Mouse (Mus musculus) forebrain, postnatal 0 days (tissue): ENCODE measurements around the gene Sik1. TPM values are rescaled to one million over a fixed set of nuclear protein-coding genes. Genes with fewer than 3 reads are reported as not detected.

Experiments used
- ATAC-seq: fragments of 200-750 bp; cut with Nextera tagmentation; 2 replicates; pipeline ENCODE4 v1.8.0; 2017; ENCODE audit warnings: mild to moderate bottlenecking, moderate library complexity
- DNase-seq: peaks from one replicate; pipeline ENCODE4 v3.0.0-alpha.2; 2015
- H3K27ac ChIP-seq: fragments of 300-500 bp; sonication (generic); 2 replicates; pipeline ENCODE4 v1.5.1; 2014; ENCODE audit warnings: low read depth, mild to moderate bottlenecking, antibody characterized with exemption, low read length, moderate library complexity, mixed read lengths
- H3K27me3 ChIP-seq: fragments of 300-500 bp; sonication (generic); 2 replicates; pipeline ENCODE4 v1.6.1; 2014; ENCODE audit warnings: mild to moderate bottlenecking, low read length, mixed read lengths; ENCODE audit not compliant: insufficient read depth
- H3K36me3 ChIP-seq: fragments of 300-500 bp; sonication (generic); 2 replicates; pipeline ENCODE4 v1.6.1; 2014; ENCODE audit warnings: mild to moderate bottlenecking, moderate library complexity; ENCODE audit not compliant: insufficient read depth
- H3K4me1 ChIP-seq: fragments of 300-500 bp; sonication (generic); 2 replicates; pipeline ENCODE4 v1.6.1; 2014; ENCODE audit warnings: antibody characterized with exemption; ENCODE audit not compliant: insufficient read depth
- H3K4me2 ChIP-seq: fragments of 300-500 bp; sonication (generic); 2 replicates; pipeline ENCODE4 v1.6.1; 2014; ENCODE audit warnings: low read depth, mild to moderate bottlenecking, moderate library complexity
- H3K4me3 ChIP-seq: fragments of 300-500 bp; sonication (generic); 2 replicates; pipeline ENCODE4 v1.5.1; 2014; ENCODE audit warnings: low read depth, low read length, mixed read lengths
- H3K9ac ChIP-seq: fragments of 300-500 bp; sonication (generic); 2 replicates; pipeline ENCODE4 v1.6.1; 2014; ENCODE audit warnings: mild to moderate bottlenecking
- H3K9me3 ChIP-seq: fragments of 300-500 bp; sonication (generic); 2 replicates; pipeline ENCODE4 v1.6.1; 2016; ENCODE audit warnings: low read length
- CTCF ChIP-seq: sonication (generic); IDR thresholded peaks from 2 replicates; pipeline ENCODE4 v1.5.1; 2016; ENCODE audit warnings: antibody characterized with exemption, control low read depth, low read depth
- WGBS: fragments of 180-500 bp; shearing (Covaris S2); extraction: QIAGEN DNeasy Blood & Tissue Kit; methylation state at CpG from one replicate; pipeline ENCODE4 v1.1.7; 2014; 5-methylcytosine and 5-hydroxymethylcytosine counted together
- polyA plus RNA-seq: library from polyadenylated mRNA; unstranded; fragments of >200 nt; fragmentation: Nextera tagmentation; extraction: Ambion mirVana; gene quantifications from 2 replicates; pipeline ENCODE4 v1.2.1, GENCODE M21; 2015
- total RNA-seq: library from RNA; depleted of rRNA; stranded (reverse); fragments of >200 nt; gene quantifications from 2 replicates; pipeline ENCODE4 v1.2.3, GENCODE M21; 2014; rRNA removed

Gene Sik1
- total and polyA plus RNA-seq, 2 experiments from 2014 or later = 18.6 to 42.2 TPM

DNA sequence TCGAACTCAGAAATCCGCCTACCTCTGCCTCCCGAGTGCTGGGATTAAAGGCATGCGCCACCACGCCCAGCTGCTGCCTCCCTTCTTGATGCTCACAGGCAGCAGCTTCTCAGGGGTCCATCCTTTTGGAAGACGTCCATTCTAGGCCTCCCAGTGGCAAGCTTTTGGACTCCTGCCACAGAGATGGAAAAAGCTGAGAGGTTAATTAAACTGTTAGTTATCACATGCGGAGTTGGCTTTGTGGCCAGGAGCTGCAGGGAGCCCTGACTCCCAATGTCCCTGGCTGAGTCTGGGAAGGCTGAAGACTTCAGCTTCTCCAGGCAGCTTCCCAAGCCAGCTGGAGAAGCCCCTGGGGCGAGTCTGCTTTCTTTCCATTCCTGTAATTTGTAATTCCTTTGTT lies 49.6 kb downstream of the Sik1 start:
- Histone ChIP-seq H3K27ac (0 out of 2 replicates have a peak overlapping the region, but pooled peaks have one; percentile 21), H3K4me3 (no peak overlapping the region), H3K4me2 (no peak overlapping the region), H3K4me1 (peaks cover 3% of the 10 kb centered on the region), H3K9me3 (no peaks in the 10 kb centered on the region), H3K9ac (no peak overlapping the region), H3K36me3 (no peaks in the 10 kb centered on the region), H3K27me3 (no peaks in the 10 kb centered on the region)
- no peak for TF ChIP-seq CTCF
- 23% methylated on average over 8 of the region's 8 CpGs for WGBS
- peak; percentile 59 for DNase-seq
- ATAC-seq = peak; percentile 45; the same call in 1 of the 2 replicates

DNA sequence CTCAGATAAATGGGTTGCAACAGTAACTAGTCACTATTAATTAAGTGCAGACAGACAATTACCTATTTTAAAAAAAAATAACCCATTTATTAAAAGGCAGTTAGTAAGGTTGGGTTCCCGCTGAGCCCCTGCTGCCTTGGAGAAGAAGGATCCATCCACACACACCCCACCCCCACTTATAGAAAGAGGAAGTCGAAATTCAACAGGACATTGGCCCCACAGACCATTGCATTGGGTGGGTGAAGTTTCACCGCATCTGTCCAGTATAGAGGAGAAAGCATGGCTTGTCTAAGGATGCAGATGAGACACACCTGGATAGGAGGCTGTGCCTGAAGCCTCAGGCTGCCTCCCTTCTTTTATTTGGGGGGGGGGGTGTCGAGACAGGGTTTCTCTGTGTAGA lies 50.0 kb downstream of the Sik1 start:
- H3K4me3 ChIP-seq = no peak overlapping the region
- no peaks in the 10 kb centered on the region for H3K36me3 ChIP-seq
- H3K27me3 ChIP-seq = no peaks in the 10 kb centered on the region
- 76% methylated on average over 4 of the region's 4 CpGs for WGBS
- H3K9me3 ChIP-seq = no peaks in the 10 kb centered on the region
- H3K4me1 ChIP-seq = peaks cover 3% of the 10 kb centered on the region
- no peak for TF ChIP-seq CTCF
- DNase-seq (no peak), ATAC-seq (no peak)
- no peak overlapping the region for H3K9ac ChIP-seq
- H3K4me2 ChIP-seq = no peak overlapping the region
- H3K27ac ChIP-seq = no peak overlapping the region

DNA sequence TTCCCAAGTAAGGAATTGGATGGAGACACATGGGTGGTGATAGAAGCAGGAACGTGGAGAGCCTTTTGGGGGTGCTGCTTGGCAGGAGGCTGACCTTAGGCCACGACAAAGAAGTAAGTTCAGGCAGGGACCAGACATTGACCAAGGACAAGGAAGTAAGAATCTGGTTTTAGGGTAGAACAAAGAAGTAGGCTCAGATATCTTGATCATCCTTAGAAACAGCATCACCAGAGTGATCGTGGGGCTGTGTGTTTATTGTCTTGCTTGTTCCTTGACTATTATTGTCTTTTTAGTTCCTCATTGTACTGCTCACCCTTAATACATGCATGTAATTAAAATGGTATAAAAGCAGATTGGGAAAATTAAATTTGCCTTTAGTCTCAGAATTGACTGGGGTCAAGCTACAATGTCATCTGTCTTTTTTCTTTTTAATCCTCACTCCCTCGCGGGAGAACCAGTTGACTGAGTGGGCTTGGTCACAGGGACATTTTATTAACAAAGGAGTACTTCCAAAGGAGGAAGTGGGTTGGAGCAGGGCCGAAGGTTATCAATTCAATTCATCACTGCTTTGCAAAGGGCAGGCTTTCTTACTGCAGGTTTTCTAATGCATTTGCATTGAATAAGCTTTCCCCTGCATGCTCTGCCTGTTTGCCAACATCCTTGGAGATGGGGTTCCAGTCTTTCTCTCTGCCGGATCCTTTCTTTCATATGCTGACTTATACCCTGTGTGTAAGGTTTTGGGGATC lies 53.2 kb downstream of the Sik1 start:
- H3K4me3 ChIP-seq = no peak overlapping the region
- TF ChIP-seq CTCF = no peak

DNA sequence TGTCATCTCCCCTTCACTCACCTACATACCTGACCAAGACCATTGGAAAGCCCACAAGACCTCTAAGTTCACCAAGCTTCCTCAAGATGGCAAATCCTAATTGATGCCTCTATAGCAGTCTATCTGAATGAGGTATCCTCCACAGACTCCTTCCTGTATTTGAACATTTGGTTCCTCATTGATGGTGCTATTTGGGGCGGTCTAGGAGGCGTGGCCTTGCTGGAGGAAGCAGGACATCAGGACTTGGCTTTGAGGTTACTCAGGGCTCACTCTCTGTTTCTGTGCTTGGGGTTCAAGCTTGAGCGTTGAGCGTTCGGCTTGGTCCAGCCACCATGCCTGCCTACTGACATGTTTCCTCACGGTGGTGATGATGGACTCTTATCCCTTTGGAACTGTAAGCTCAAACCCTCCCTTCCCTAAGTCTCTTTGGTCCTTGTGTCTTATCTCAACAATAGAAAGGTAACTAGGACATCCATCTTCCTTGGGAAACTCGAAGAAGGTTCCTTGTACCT lies 54.7 kb downstream of the Sik1 start:
- no peak overlapping the region for H3K27ac ChIP-seq
- no peak for TF ChIP-seq CTCF
- DNase-seq (no peak), ATAC-seq (no peak)
- 93% methylated on average over 7 of the region's 7 CpGs for WGBS
- H3K36me3 ChIP-seq = no peaks in the 10 kb centered on the region
- H3K9ac ChIP-seq = no peak overlapping the region
- no peaks in the 10 kb centered on the region for H3K9me3 ChIP-seq
- H3K4me1 ChIP-seq = no peaks in the 10 kb centered on the region
- no peak overlapping the region for H3K4me3 ChIP-seq
- no peaks in the 10 kb centered on the region for H3K27me3 ChIP-seq
- no peak overlapping the region for H3K4me2 ChIP-seq

More for the DNA sequence above, 53.2 kb downstream of the Sik1 start:
- ATAC-seq (no peak), DNase-seq (no peak)
- H3K27ac ChIP-seq = no peak overlapping the region
- H3K4me1 ChIP-seq = no peaks in the 10 kb centered on the region
- H3K36me3 ChIP-seq = no peaks in the 10 kb centered on the region
- H3K9ac ChIP-seq = no peak overlapping the region
- no peaks in the 10 kb centered on the region for H3K27me3 ChIP-seq
- no peaks in the 10 kb centered on the region for H3K9me3 ChIP-seq
- H3K4me2 ChIP-seq = no peak overlapping the region
- WGBS = 59% methylated on average over 7 of the region's 7 CpGs

DNA sequence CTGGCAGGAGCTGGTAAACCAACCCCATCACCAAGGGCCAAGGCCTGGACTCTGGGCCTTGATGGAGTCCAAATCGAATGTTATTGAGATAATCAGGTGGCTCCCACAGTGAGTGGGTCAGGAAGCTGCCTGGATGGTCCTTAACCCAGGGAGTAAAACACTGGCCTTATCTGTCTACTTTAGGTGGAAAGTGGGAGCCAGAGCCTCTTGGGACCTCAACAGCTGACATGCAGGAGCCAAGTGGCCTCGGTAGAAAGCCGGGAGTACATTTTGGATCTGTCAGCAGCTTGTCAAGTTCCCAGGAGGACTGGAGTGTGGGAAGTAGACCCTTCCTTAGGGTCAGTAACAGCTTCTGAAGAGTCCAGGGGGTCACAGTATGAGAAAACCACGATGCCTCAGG lies 59.7 kb downstream of the Sik1 start:
- Histone ChIP-seq H3K9me3 (no peaks in the 10 kb centered on the region), H3K36me3 (no peaks in the 10 kb centered on the region), H3K4me2 (no peak overlapping the region), H3K27me3 (no peaks in the 10 kb centered on the region), H3K27ac (no peak overlapping the region), H3K9ac (no peak overlapping the region), H3K4me1 (peaks cover 3% of the 10 kb centered on the region), H3K4me3 (no peak overlapping the region)
- DNase-seq = no peak
- 87% methylated on average over 4 of the region's 4 CpGs for WGBS
- ATAC-seq = no peak
- no peak for TF ChIP-seq CTCF

Other genes starting within 250 kb of the Sik1 start
- 18.6 and 20.2 TPM in 2 replicates for gene Cbs, start 218.6 kb downstream of the Sik1 start, total RNA-seq
- gene Cbs, start 218.6 kb downstream of the Sik1 start, polyA plus RNA-seq = 16.3 and 22.3 TPM in 2 replicates
- 86.4 and 102 TPM in 2 replicates for gene U2af1, start 196.9 kb downstream of the Sik1 start, total RNA-seq
- gene U2af1, start 196.9 kb downstream of the Sik1 start, polyA plus RNA-seq = 264 and 273 TPM in 2 replicates
- not detected in 2 replicates for gene Cryaa, start 178.0 kb downstream of the Sik1 start, total RNA-seq
- 0.28 TPM in 1 of 2 replicates, not detected in the other for gene Cryaa, start 178.0 kb downstream of the Sik1 start, polyA plus RNA-seq
- 26.8 and 40.4 TPM in 2 replicates for gene Rrp1b, start 180.3 kb upstream of the Sik1 start, total RNA-seq
- 32.0 and 39.4 TPM in 2 replicates for gene Rrp1b, start 180.3 kb upstream of the Sik1 start, polyA plus RNA-seq
- 0.57 and 0.62 TPM in 2 replicates for gene Hsf2bp, start 180.5 kb upstream of the Sik1 start, total RNA-seq
- 0.90 and 1.1 TPM in 2 replicates for gene Hsf2bp, start 180.5 kb upstream of the Sik1 start, polyA plus RNA-seq